Mouse (Mus musculus): Measurements from ENCODE around the gene Fbxl16. TPM values are rescaled to one million over a fixed set of nuclear protein-coding genes. Genes with fewer than 3 reads are reported as not detected.

The Fbxl16 gene
- polyA plus RNA-seq, 1 experiment from 2014 or later: 0.43 TPM

GRCm38 (mm10) chr17:25825311-25825710, 16.4 kb downstream of the Fbxl16 start:
- Histone ChIP-seq H3K27me3 (replicated peaks; ENCODE audit: insufficient read depth, low read length) (no peaks in the 10 kb centered on the region), H3K4me2 (replicated peaks; ENCODE audit: low read depth, low read length) (no peak overlapping the region), H3K4me3 (ENCODE audit: low read depth, low read length) (no peak overlapping the region), H3K9me3 (ENCODE audit: low read length) (no peaks in the 10 kb centered on the region), H3K36me3 (ENCODE audit: insufficient read depth, low read length) (0 out of 2 replicates have a peak, but pooled peaks cover 6% of the 10 kb centered on the region), H3K9ac (replicated peaks; ENCODE audit: low read depth) (no peak overlapping the region), H3K27ac (ENCODE audit: low read length) (no peak overlapping the region), H3K4me1 (ENCODE audit: insufficient read depth, low read depth, low read length) (peaks cover 21% of the 10 kb centered on the region; the same call in 1 of the 2 replicates)
- ATAC-seq (no peak), DNase-seq (ENCODE audit: low spot score) (no peak)
- WGBS: 86% methylated on average over 6 of the region's 6 CpGs
- TF ChIP-seq CTCF (IDR thresholded peaks at IDR 0.05) (no peak), EP300 (IDR thresholded peaks at IDR 0.05) (no peak)

DNA sequence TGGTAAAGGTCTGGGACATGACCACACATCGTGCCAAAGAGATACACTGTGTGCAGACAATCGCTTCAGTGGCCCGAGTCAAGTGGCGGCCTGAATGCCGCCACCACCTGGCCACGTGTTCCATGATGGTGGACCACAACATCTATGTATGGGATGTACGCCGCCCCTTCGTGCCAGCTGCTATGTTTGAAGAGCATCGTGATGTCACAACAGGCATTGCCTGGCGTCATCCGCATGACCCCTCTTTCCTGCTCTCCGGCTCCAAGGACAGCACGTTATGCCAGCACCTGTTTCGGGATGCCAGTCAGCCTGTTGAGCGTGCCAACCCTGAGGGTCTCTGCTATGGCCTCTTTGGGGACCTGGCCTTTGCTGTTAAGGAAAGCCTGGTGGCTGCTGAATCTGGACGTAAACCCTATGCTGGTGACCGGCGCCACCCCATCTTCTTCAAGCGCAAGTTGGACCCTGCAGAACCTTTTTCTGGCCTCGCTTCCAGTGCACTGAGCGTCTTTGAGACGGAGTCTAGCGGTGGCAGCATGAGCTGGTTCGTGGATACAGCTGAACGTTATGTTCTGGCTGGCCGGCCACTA, 17.2 kb downstream of the Fbxl16 start:
- no peak for ATAC-seq
- H3K4me1 ChIP-seq (ENCODE audit: insufficient read depth, low read depth, low read length): peaks cover 22% of the 10 kb centered on the region; the same call in 1 of the 2 replicates
- H3K4me3 ChIP-seq (ENCODE audit: low read depth, low read length): no peak overlapping the region
- H3K9me3 ChIP-seq (ENCODE audit: low read length): no peaks in the 10 kb centered on the region
- no peak overlapping the region for H3K27ac ChIP-seq (ENCODE audit: low read length)
- H3K4me2 ChIP-seq (replicated peaks; ENCODE audit: low read depth, low read length): no peak overlapping the region
- TF ChIP-seq EP300 (IDR thresholded peaks at IDR 0.05) (no peak), CTCF (IDR thresholded peaks at IDR 0.05) (no peak)
- 95% methylated on average over 26 of the region's 27 CpGs for WGBS
- H3K9ac ChIP-seq (replicated peaks; ENCODE audit: low read depth): no peak overlapping the region
- no peaks in the 10 kb centered on the region for H3K27me3 ChIP-seq (replicated peaks; ENCODE audit: insufficient read depth, low read length)
- 0 out of 2 replicates have a peak, but pooled peaks cover 11% of the 10 kb centered on the region for H3K36me3 ChIP-seq (ENCODE audit: insufficient read depth, low read length)
- DNase-seq (ENCODE audit: low spot score): no peak

GRCm38 (mm10) chr17:25827011-25827410, 18.1 kb downstream of the Fbxl16 start:
- Histone ChIP-seq H3K27ac (ENCODE audit: low read length) (no peak overlapping the region), H3K27me3 (replicated peaks; ENCODE audit: insufficient read depth, low read length) (no peaks in the 10 kb centered on the region), H3K36me3 (ENCODE audit: insufficient read depth, low read length) (0 out of 2 replicates have a peak, but pooled peaks cover 11% of the 10 kb centered on the region), H3K4me2 (replicated peaks; ENCODE audit: low read depth, low read length) (no peak overlapping the region), H3K9me3 (ENCODE audit: low read length) (no peaks in the 10 kb centered on the region), H3K4me1 (ENCODE audit: insufficient read depth, low read depth, low read length) (peaks cover 32% of the 10 kb centered on the region), H3K9ac (replicated peaks; ENCODE audit: low read depth) (no peak overlapping the region), H3K4me3 (ENCODE audit: low read depth, low read length) (no peak overlapping the region)
- ATAC-seq (no peak), DNase-seq (ENCODE audit: low spot score) (no peak)
- 92% methylated on average over 13 of the region's 13 CpGs for WGBS
- TF ChIP-seq CTCF (IDR thresholded peaks at IDR 0.05): no peak

DNA sequence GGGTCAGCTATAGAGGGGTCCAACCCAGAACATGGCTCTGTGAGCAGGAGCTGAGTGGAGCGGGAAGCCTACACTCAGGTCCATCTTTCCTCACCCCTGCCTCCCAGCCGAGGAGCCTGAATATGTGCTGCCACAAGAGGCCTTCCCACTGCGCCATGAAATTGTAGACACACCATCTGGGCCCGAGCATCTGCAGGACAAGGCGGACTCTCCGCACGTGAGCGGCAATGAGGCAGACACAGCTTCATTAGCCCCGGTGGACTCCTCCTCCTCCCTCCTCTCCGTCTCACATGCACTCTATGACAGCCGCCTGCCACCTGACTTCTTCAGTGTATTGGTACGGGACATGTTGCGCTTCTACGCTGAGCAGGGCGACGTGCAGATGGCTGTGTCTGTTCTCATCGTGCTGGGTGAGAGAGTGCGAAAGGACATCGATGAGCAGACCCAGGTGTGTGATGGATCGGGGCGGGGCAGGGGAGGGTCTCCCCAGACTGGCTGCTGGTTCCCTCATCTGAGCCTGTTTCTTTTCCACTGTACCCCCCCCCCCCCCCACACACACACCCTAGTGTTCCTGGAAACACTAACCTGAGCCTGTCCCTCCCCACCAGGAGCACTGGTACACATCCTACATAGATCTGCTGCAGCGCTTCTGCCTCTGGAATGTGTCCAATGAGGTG, 18.8 kb downstream of the Fbxl16 start:
- no peak overlapping the region for H3K9ac ChIP-seq (replicated peaks; ENCODE audit: low read depth)
- H3K36me3 ChIP-seq (ENCODE audit: insufficient read depth, low read length): 0 out of 2 replicates have a peak, but pooled peaks cover 11% of the 10 kb centered on the region
- ATAC-seq: no peak
- no peak overlapping the region; the same call in 1 of the 2 replicates for H3K27ac ChIP-seq (ENCODE audit: low read length)
- DNase-seq (ENCODE audit: low spot score): no peak
- TF ChIP-seq CTCF (IDR thresholded peaks at IDR 0.05) (no peak), EP300 (IDR thresholded peaks at IDR 0.05) (no peak)
- H3K9me3 ChIP-seq (ENCODE audit: low read length): no peaks in the 10 kb centered on the region
- no peaks in the 10 kb centered on the region for H3K27me3 ChIP-seq (replicated peaks; ENCODE audit: insufficient read depth, low read length)
- 90% methylated on average over 22 of the region's 22 CpGs for WGBS
- no peak overlapping the region for H3K4me3 ChIP-seq (ENCODE audit: low read depth, low read length)
- no peak overlapping the region for H3K4me2 ChIP-seq (replicated peaks; ENCODE audit: low read depth, low read length)
- H3K4me1 ChIP-seq (ENCODE audit: insufficient read depth, low read depth, low read length): peaks cover 35% of the 10 kb centered on the region

DNA sequence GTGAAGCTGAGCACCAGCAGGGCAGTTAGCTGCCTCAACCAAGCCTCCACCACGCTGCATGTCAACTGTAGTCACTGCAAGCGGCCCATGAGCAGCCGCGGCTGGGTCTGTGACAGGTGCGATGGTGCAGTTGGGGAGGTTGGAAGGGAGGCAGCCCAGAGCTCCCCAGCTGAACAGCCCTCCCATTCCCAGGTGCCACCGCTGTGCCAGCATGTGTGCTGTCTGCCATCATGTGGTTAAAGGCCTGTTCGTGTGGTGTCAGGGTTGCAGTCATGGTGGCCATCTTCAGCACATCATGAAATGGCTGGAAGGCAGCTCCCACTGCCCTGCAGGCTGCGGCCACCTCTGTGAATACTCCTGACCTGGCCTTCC, 19.3 kb downstream of the Fbxl16 start:
- no peak for DNase-seq (ENCODE audit: low spot score)
- Histone ChIP-seq H3K4me2 (replicated peaks; ENCODE audit: low read depth, low read length) (peak overlapping the region; percentile 85), H3K9me3 (ENCODE audit: low read length) (no peaks in the 10 kb centered on the region), H3K27ac (ENCODE audit: low read length) (no peak overlapping the region; the same call in 1 of the 2 replicates), H3K9ac (replicated peaks; ENCODE audit: low read depth) (0 out of 2 replicates have a peak overlapping the region, but pooled peaks have one; percentile 8), H3K27me3 (replicated peaks; ENCODE audit: insufficient read depth, low read length) (no peaks in the 10 kb centered on the region), H3K4me1 (ENCODE audit: insufficient read depth, low read depth, low read length) (peaks cover 35% of the 10 kb centered on the region), H3K36me3 (ENCODE audit: insufficient read depth, low read length) (0 out of 2 replicates have a peak, but pooled peaks cover 11% of the 10 kb centered on the region), H3K4me3 (ENCODE audit: low read depth, low read length) (peak overlapping the region; percentile 52; the same call in 1 of the 2 replicates)
- TF ChIP-seq EP300 (IDR thresholded peaks at IDR 0.05): no peak
- TF ChIP-seq CTCF (IDR thresholded peaks at IDR 0.05): no peak
- 72% methylated on average over 8 of the region's 8 CpGs for WGBS
- ATAC-seq: no peak

DNA sequence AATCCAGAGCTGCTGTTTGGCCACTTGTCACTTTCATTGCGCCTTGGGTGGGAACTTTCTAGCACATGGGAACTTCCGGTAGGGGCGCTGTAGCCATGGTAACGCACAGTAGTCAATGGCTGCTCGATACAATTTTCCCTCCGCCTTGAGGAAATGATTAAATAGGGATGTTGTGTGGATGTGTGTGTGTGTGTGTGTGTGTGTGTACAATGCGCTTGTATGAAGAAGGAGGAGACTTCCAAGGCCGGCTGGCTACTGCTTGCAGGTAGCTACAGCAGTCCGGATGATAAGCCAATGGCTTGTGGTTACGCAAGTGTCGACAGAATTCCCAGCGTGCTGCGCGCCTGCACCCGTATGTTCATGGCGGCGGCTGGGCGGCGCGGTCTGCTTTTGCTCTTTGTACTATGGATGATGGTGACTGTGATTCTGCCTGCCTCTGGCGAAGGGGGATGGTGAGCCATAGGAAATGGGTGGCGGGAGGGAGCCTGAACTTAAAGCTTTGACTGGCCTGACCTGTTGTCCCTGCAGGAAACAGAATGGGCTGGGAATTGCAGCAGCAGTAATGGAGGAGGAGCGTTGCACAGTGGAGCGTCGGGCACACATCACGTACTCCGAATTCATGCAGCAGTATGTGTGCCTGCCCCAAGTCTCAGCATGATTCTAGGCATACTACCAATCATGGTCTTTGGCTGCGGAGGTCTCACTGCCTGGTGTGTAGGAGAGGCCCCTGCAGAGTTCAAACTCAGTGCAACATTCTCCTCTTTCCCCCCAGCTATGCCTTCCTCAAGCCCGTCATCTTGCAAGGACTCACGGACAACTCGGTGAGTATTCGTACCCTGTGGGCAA, 20.1 kb downstream of the Fbxl16 start, which contains the start of gene Jmjd8:
Jmjd8 (plus strand) TSS at position 156 of the 846 bp plus-strand sequence.
- H3K9me3 ChIP-seq (ENCODE audit: low read length): no peaks in the 10 kb centered on the region
- ATAC-seq: peak; percentile 13

More for the DNA sequence above, 20.1 kb downstream of the Fbxl16 start, which contains the start of gene Jmjd8:
- TF ChIP-seq CTCF (IDR thresholded peaks at IDR 0.05) (peak; percentile 60), EP300 (IDR thresholded peaks at IDR 0.05) (no peak)
- Histone ChIP-seq H3K36me3 (ENCODE audit: insufficient read depth, low read length) (0 out of 2 replicates have a peak, but pooled peaks cover 11% of the 10 kb centered on the region), H3K4me2 (replicated peaks; ENCODE audit: low read depth, low read length) (peak within 1 kb of the TSS; percentile 85), H3K4me1 (ENCODE audit: insufficient read depth, low read depth, low read length) (peaks cover 35% of the 10 kb centered on the region), H3K4me3 (ENCODE audit: low read depth, low read length) (peak within 1 kb of the TSS; percentile 52), H3K9ac (replicated peaks; ENCODE audit: low read depth) (peak within 1 kb of the TSS; percentile 50), H3K27ac (ENCODE audit: low read length) (peak within 1 kb of the TSS; percentile 86), H3K27me3 (replicated peaks; ENCODE audit: insufficient read depth, low read length) (no peaks in the 10 kb centered on the region)
- peak; percentile 87 for DNase-seq (ENCODE audit: low spot score)
- 1% methylated on average over 32 of the region's 32 CpGs for WGBS

All from lung, postnatal 0 days (tissue).